Mouse (Mus musculus) midbrain, postnatal 0 days (tissue): ENCODE data around the gene Znrf2. TPM values are rescaled to one million over a fixed set of nuclear protein-coding genes. Genes with fewer than 3 reads are reported as not detected.

Source experiments
- ATAC-seq: fragments of 200-750 bp; cut with Nextera tagmentation; 2 replicates; pipeline ENCODE4 v1.8.0; 2017; ENCODE audit warnings: moderate number of reproducible peaks, mild to moderate bottlenecking, moderate TSS enrichment, moderate library complexity; ENCODE audit not compliant: low FRiP score
- DNase-seq: peaks from one replicate; pipeline ENCODE4 v3.0.0-alpha.2; 2015; ENCODE audit warnings: low spot score
- H3K27ac ChIP-seq: fragments of 300-500 bp; sonication (generic); 2 replicates; pipeline ENCODE4 v1.5.1; 2014; ENCODE audit warnings: low read depth, mild to moderate bottlenecking, low read length, mixed read lengths
- H3K27me3 ChIP-seq: fragments of 300-500 bp; sonication (generic); 2 replicates; pipeline ENCODE4 v1.6.1; 2014; ENCODE audit warnings: low read length, control low read depth, mixed read lengths; ENCODE audit not compliant: insufficient read depth
- H3K36me3 ChIP-seq: fragments of 300-500 bp; sonication (generic); 2 replicates; pipeline ENCODE4 v1.6.1; 2014; ENCODE audit warnings: low read length, control low read depth, mixed read lengths; ENCODE audit not compliant: insufficient read depth
- H3K4me1 ChIP-seq: fragments of 300-500 bp; sonication (generic); 2 replicates; pipeline ENCODE4 v1.6.1; 2014; ENCODE audit warnings: mild to moderate bottlenecking, control low read depth, antibody characterized with exemption, low read length, mixed read lengths; ENCODE audit not compliant: insufficient read depth
- H3K4me2 ChIP-seq: fragments of 300-500 bp; sonication (generic); 2 replicates; pipeline ENCODE4 v1.6.1; 2014; ENCODE audit warnings: low read depth, mild to moderate bottlenecking, low read length, mixed read lengths; ENCODE audit not compliant: poor library complexity, severe bottlenecking
- H3K4me3 ChIP-seq: fragments of 300-500 bp; sonication (generic); 2 replicates; pipeline ENCODE4 v1.5.1; 2014; ENCODE audit warnings: low read depth, mild to moderate bottlenecking, low read length, moderate library complexity
- H3K9ac ChIP-seq: fragments of 300-500 bp; sonication (generic); replicated peaks from 2 replicates; pipeline ENCODE4 v1.6.1; 2014; ENCODE audit warnings: mild to moderate bottlenecking, low read length, moderate library complexity, mixed read lengths; ENCODE audit not compliant: poor library complexity, severe bottlenecking
- H3K9me3 ChIP-seq: fragments of 300-500 bp; sonication (generic); 2 replicates; pipeline ENCODE4 v1.6.1; 2016; ENCODE audit warnings: low read length, control low read depth
- CTCF ChIP-seq: IDR thresholded peaks from 2 replicates; pipeline ENCODE4 v1.5.1; 2016; ENCODE audit warnings: antibody characterized with exemption, mild to moderate bottlenecking
- WGBS: fragments of 180-500 bp; shearing (Covaris S2); extraction: QIAGEN DNeasy Blood & Tissue Kit; methylation state at CpG from one replicate; pipeline ENCODE4 v1.1.7; 2014; 5-methylcytosine and 5-hydroxymethylcytosine counted together
- polyA plus RNA-seq: library from polyadenylated mRNA; unstranded; fragments of >200 nt; fragmentation: Nextera tagmentation; extraction: Ambion mirVana; gene quantifications from 2 replicates; pipeline ENCODE4 v1.2.1, GENCODE M21; 2015
- total RNA-seq: library from RNA; depleted of rRNA; stranded (reverse); fragments of >200 nt; gene quantifications from 2 replicates; pipeline ENCODE4 v1.2.3, GENCODE M21; 2014

The Znrf2 gene
- total and polyA plus RNA-seq, 2 experiments from 2014 or later, result 6.5 to 32.8 TPM

GRCm38 (mm10) chr6:54932526-54932925 lies 115.8 kb downstream of the Znrf2 start:
- Histone ChIP-seq H3K4me2 (no peak overlapping the region), H3K4me1 (no peaks in the 10 kb centered on the region), H3K27ac (no peak overlapping the region), H3K27me3 (no peaks in the 10 kb centered on the region), H3K9me3 (no peaks in the 10 kb centered on the region), H3K36me3 (no peaks in the 10 kb centered on the region), H3K9ac (no peak overlapping the region), H3K4me3 (no peak overlapping the region)
- 93% methylated on average over 12 of the region's 12 CpGs for WGBS
- DNase-seq (no peak), ATAC-seq (no peak)
- no peak for TF ChIP-seq CTCF

- TF ChIP-seq CTCF, result no peak
- WGBS, result 86% methylated on average over 5 of the region's 5 CpGs
- no peak for DNase-seq
- no peaks in the 10 kb centered on the region for H3K9me3 ChIP-seq
- no peak overlapping the region for H3K4me2 ChIP-seq
- no peak overlapping the region for H3K4me3 ChIP-seq
- H3K27ac ChIP-seq, result no peak overlapping the region
- H3K9ac ChIP-seq, result no peak overlapping the region
- ATAC-seq, result no peak
- no peaks in the 10 kb centered on the region for H3K36me3 ChIP-seq
- no peaks in the 10 kb centered on the region for H3K4me1 ChIP-seq
- H3K27me3 ChIP-seq, result no peaks in the 10 kb centered on the region
These were observed 116.5 kb downstream of the Znrf2 start for GRCm38 (mm10) chr6:54933216-54933615.

- ATAC-seq (no peak), DNase-seq (no peak)
- Histone ChIP-seq H3K36me3 (no peaks in the 10 kb centered on the region), H3K27me3 (no peaks in the 10 kb centered on the region), H3K27ac (no peak overlapping the region), H3K4me2 (no peak overlapping the region), H3K9ac (no peak overlapping the region), H3K9me3 (no peaks in the 10 kb centered on the region), H3K4me3 (no peak overlapping the region), H3K4me1 (no peaks in the 10 kb centered on the region)
- 82% methylated on average over 3 of the region's 3 CpGs for WGBS
- no peak for TF ChIP-seq CTCF
These were observed 117.2 kb downstream of the Znrf2 start for GRCm38 (mm10) chr6:54933866-54934265.

GRCm38 (mm10) chr6:54934313-54934712 lies 117.6 kb downstream of the Znrf2 start:
- ATAC-seq (no peak), DNase-seq (no peak)
- Histone ChIP-seq H3K36me3 (no peaks in the 10 kb centered on the region), H3K4me3 (no peak overlapping the region), H3K27me3 (no peaks in the 10 kb centered on the region), H3K27ac (no peak overlapping the region), H3K9me3 (no peaks in the 10 kb centered on the region), H3K9ac (no peak overlapping the region), H3K4me1 (no peaks in the 10 kb centered on the region), H3K4me2 (no peak overlapping the region)
- no peak for TF ChIP-seq CTCF
- WGBS, result 98% methylated on average over 8 of the region's 8 CpGs

GRCm38 (mm10) chr6:54934930-54935329 lies 118.2 kb downstream of the Znrf2 start:
- no peak for TF ChIP-seq CTCF
- ATAC-seq (no peak), DNase-seq (no peak)
- no peak overlapping the region for H3K4me2 ChIP-seq
- H3K27ac ChIP-seq, result no peak overlapping the region
- H3K9ac ChIP-seq, result no peak overlapping the region
- H3K9me3 ChIP-seq, result no peaks in the 10 kb centered on the region
- 88% methylated on average over 5 of the region's 5 CpGs for WGBS
- no peaks in the 10 kb centered on the region for H3K4me1 ChIP-seq
- H3K27me3 ChIP-seq, result no peaks in the 10 kb centered on the region
- no peaks in the 10 kb centered on the region for H3K36me3 ChIP-seq
- H3K4me3 ChIP-seq, result no peak overlapping the region

- H3K27me3 ChIP-seq, result no peaks in the 10 kb centered on the region
- no peaks in the 10 kb centered on the region for H3K36me3 ChIP-seq
- DNase-seq, result no peak
- H3K27ac ChIP-seq, result no peak overlapping the region
- H3K4me1 ChIP-seq, result no peaks in the 10 kb centered on the region
- no peak overlapping the region for H3K4me2 ChIP-seq
- ATAC-seq, result no peak
- 82% methylated on average over 2 of the region's 2 CpGs for WGBS
- TF ChIP-seq CTCF, result no peak
- H3K9ac ChIP-seq, result no peak overlapping the region
- H3K9me3 ChIP-seq, result no peaks in the 10 kb centered on the region
- H3K4me3 ChIP-seq, result no peak overlapping the region
These were observed 119.8 kb downstream of the Znrf2 start for GRCm38 (mm10) chr6:54936496-54936895.
